Mouse (Mus musculus): ENCODE measurements around the gene Cpne5. TPM values are rescaled to one million over a fixed set of nuclear protein-coding genes. Genes with fewer than 3 reads are reported as not detected.

Cpne5 gene
- polyA plus RNA-seq, 1 experiment from 2014 or later, result not detected

DNA sequence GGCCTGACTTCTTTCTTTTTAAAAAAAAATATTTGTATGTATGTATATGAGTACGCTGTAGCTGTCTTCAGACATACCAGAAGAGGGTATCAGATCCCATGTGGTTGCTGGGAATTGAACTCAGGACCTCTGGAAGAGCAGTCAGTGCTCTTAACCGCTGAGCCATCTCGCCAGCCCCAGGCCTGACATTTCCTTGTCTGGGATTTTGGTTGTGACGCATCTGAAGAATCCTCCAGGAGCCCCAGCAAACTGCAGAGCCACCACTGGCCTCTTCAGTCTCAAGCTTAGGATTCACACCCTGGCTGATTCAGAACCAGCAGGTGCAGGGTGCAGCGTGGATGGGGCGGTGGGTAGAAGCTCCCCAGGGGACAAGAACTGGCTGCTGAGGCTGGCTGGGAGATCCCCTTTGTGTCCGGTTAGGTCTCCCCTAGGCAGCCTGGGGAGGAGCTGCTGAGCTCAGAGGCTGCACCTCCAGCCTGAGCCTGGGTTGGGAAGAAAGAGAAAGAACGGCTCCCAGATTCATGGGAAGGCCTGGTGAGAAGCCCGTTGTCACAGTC is 59.4 kb downstream of the Cpne5 start:
- Histone ChIP-seq H3K36me3 (ENCODE audit: inconsistent target) (no peaks in the 10 kb centered on the region), H3K27ac (no peak overlapping the region), H3K79me2 (ENCODE audit: inconsistent target) (no peaks in the 10 kb centered on the region), H3K4me3 (ENCODE audit: inconsistent target) (no peak overlapping the region)
- WGBS (ENCODE audit: missing documents), result 88% methylated on average over 9 of the region's 9 CpGs

DNA sequence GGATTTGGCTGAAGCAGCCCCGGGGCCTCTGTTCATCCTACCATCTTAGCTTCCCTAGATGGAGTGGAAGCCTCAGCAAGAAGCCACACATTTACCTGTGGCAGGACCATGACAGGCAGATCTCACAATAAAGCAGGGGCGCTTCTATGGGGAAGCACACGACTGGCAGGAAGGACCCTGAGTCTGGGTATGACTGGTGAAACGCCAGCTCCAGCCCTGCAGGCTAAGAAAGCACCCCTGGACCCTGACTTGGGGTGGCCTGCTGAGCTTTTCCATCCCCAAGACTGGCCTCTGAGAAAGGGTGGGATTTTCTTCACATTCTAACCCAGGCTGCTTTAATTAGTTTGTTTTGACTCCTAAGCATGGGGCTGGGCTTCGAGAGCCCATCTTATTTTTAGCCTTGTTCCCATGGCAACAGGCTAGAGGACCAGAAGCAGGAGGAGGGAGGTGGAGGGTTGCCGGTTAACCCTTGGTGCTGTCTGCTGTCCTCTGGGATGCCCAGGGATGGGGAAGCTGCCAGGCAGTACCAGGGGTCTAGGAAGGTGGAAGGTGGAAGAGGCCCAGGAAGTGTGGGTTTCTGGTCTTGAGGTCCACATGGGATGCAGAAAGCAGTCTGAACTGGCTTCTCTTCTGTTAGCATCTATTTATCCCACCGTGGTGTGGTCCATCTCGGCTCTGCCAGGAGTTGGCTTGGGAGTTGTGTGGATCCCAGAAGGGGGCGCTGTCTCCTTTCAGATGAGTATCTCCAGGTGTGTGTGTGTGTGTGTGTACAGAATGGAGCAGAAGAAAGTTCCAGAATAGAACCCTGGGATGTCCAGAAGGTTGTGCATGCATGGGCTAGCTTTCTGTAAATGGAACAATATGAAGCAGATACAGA is 61.3 kb downstream of the Cpne5 start:
- H3K4me3 ChIP-seq (ENCODE audit: inconsistent target), result no peak overlapping the region
- no peak overlapping the region for H3K27ac ChIP-seq
- 30% methylated on average over 9 of the region's 9 CpGs for WGBS (ENCODE audit: missing documents)
- H3K79me2 ChIP-seq (ENCODE audit: inconsistent target), result no peaks in the 10 kb centered on the region
- no peaks in the 10 kb centered on the region for H3K36me3 ChIP-seq (ENCODE audit: inconsistent target)

DNA sequence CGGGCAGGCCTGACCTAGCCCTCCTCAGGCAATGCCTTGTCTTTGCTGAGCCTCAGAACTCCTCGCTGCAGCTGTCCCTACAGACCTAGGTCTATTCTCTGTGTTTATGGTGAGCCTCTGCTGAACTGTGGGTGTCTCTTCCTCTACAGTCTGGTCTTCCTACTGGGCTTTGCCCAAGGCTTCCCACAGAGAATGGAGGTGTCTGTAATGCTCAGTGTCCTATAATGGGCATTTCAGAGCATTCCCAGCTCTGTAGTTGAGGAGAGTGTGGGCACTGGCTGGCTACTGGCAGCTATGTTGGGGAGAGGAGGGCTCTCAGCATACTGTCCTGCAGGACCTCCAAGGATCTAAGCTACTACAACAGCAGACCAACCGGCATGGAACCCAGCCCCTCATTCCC is 62.3 kb downstream of the Cpne5 start:
- H3K27ac ChIP-seq, result no peak overlapping the region
- 55% methylated on average over 3 of the region's 3 CpGs for WGBS (ENCODE audit: missing documents)
- H3K36me3 ChIP-seq (ENCODE audit: inconsistent target), result no peaks in the 10 kb centered on the region
- no peaks in the 10 kb centered on the region for H3K79me2 ChIP-seq (ENCODE audit: inconsistent target)
- no peak overlapping the region for H3K4me3 ChIP-seq (ENCODE audit: inconsistent target)

DNA sequence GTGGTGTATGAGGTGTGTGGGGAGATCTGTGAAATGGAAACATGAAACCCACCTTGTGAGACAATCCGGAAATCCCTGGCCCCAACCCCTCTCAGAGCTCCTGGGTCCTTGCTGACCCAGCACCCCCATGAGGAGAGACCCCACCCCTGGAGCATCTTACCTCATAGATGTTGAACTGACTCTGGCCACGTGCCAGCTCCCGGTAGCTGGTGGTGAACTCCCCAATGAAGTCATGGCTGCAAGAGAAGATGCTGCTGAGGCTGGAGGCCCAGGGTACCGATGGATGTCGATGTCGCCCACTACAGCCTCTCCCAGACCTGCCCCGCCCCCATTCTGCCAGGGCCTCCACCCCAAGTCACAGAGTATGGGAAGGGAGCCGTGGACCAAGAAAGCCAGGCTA is 64.8 kb downstream of the Cpne5 start:
- H3K27ac ChIP-seq, result no peak overlapping the region
- H3K79me2 ChIP-seq (ENCODE audit: inconsistent target), result no peaks in the 10 kb centered on the region
- no peak overlapping the region for H3K4me3 ChIP-seq (ENCODE audit: inconsistent target)
- no peaks in the 10 kb centered on the region for H3K36me3 ChIP-seq (ENCODE audit: inconsistent target)
- WGBS (ENCODE audit: missing documents), result 85% methylated on average over 8 of the region's 8 CpGs

DNA sequence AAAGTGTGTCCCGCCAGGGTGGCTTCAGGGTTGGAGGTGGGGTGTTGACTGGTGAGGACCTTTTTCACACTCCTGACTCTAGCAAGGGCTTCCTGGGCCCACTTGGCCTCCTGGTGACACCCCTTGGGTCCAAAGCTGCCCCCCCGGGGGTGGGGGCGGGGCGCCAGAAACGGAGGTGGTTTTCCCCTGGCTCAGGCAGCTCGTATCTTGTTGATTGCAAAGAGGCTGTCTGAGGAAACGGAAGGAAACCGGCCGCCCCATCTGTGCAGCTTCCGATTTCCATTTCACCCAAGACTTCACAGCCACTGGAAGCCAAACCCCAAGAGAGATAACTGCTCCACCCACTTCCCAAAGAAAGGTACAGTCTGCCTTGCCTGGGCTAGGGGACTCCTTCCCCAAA is 65.9 kb downstream of the Cpne5 start:
- Histone ChIP-seq H3K4me3 (ENCODE audit: inconsistent target) (no peak overlapping the region), H3K27ac (no peak overlapping the region), H3K79me2 (ENCODE audit: inconsistent target) (no peaks in the 10 kb centered on the region), H3K36me3 (ENCODE audit: inconsistent target) (no peaks in the 10 kb centered on the region)
- WGBS (ENCODE audit: missing documents), result 7% methylated on average over 10 of the region's 10 CpGs

DNA sequence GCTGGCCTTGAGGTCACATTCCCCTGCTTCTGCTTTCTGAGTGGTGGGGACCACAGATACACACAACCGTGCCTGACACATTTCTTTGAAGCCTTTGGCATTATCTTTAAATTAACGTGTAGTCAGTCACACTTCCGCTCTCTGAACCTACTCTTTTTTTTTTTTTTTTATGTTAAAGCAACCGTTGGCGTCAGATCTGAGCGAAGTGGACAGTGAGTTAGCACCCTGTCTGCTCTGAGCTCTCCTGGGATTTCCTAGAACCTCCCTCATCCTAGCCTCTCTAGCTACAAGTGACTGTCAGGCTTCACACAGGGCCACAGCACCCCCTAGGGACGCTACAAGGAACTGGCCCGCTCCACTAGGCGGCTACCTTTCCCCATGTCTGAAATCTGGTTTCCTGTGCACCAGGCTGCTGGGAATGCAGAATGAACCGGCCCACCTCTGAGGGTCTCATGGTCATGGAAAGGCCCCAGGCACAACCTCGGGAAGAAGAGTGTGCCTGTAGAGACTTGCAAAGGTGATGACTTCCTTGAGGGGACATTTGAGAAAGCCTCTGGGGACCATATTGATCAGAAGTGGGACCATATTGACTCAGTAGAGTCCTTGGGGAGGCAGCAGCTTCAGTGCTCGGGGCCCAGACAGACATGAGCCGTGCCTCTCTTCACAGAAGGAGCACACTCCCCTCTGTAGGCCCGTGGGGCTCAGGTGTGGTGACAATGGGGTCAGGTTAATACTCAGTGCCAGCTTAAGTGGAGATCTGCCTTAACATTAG is 66.8 kb downstream of the Cpne5 start:
- Histone ChIP-seq H3K36me3 (ENCODE audit: inconsistent target) (no peaks in the 10 kb centered on the region), H3K27ac (no peak overlapping the region), H3K4me3 (ENCODE audit: inconsistent target) (no peak overlapping the region), H3K79me2 (ENCODE audit: inconsistent target) (no peaks in the 10 kb centered on the region)
- 11% methylated on average over 14 of the region's 14 CpGs for WGBS (ENCODE audit: missing documents)

DNA sequence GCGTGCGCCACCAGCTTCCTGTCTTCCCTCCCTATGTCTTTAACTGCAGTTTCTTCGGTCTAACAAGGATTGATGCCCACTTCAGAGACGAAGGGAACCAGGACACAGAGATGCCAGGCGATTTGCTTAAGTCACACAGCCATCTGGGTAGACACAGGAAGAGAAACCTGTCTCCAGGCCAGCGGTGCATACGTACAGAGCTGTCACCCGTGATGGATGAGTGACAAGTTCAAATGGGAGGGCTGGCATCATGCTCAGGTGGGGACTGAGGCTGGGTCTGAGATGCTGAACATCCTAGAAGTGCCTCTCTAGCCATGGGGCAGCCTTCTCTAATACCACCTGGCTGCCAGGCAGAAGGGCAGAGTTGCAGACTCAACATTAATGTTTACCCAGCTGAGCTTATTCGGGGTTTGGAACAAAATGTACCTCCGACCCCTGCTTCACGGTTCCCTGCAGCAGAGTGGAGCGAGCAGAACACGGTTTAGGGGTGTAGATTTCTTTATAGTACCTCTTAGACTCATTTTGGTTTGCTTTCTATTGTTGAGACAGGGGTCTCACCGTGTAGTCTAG is 67.5 kb downstream of the Cpne5 start:
- Histone ChIP-seq H3K27ac (no peak overlapping the region), H3K79me2 (ENCODE audit: inconsistent target) (no peaks in the 10 kb centered on the region), H3K36me3 (ENCODE audit: inconsistent target) (no peaks in the 10 kb centered on the region), H3K4me3 (ENCODE audit: inconsistent target) (no peak overlapping the region)
- 66% methylated on average over 14 of the region's 14 CpGs for WGBS (ENCODE audit: missing documents)

DNA sequence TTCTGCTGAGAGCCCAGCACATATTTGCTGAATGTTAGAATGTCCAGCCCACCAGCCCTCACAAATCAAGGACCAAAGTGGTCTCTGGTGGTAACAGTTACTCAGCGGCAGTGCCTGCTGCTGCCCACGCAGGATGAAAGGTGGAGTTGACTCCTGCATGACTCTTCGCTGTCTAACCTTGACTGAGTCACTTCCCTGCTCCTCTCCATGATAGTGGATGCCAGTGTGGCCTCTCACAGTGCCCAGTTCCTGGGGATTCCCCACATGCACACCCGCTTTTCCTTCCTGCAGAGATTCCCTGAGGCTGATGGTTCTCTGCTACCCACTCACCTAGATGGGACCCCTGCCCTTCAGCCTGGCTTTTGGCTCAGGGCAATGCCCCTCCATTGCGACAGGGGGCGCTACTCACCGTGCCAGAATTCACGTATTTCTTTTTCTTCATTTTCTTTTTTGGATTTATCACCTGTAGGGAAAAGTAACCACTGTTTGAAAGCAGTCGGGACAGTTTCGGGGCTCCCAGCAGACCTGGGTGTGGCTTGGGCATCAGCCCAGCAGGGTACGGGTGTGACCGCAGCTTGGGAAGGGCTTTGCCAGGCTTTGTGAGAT is 68.9 kb downstream of the Cpne5 start:
- Histone ChIP-seq H3K27ac (no peak overlapping the region), H3K4me3 (ENCODE audit: inconsistent target) (no peak overlapping the region), H3K36me3 (ENCODE audit: inconsistent target) (no peaks in the 10 kb centered on the region), H3K79me2 (ENCODE audit: inconsistent target) (no peaks in the 10 kb centered on the region)
- 89% methylated on average over 10 of the region's 12 CpGs for WGBS (ENCODE audit: missing documents)

DNA sequence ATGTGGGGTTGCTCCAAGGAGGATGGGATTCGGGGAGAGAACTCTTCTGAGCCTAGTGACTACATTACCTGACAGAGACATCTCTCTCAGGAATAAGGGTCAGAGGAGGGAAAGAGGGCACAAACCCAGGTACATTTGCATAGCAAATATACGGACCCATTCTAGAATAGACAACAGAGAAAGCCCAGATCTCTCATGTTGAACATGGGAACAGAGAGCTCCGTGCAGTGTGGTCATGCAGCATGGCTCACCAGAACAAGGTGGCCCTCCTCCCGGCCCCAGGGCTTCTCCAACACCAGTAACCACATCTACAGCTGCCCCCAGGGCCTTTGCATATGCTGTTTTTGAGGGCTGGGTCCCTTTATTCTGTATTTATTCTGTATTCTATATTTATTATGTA is 69.5 kb downstream of the Cpne5 start:
- Histone ChIP-seq H3K79me2 (ENCODE audit: inconsistent target) (no peaks in the 10 kb centered on the region), H3K36me3 (ENCODE audit: inconsistent target) (no peaks in the 10 kb centered on the region), H3K27ac (no peak overlapping the region), H3K4me3 (ENCODE audit: inconsistent target) (no peak overlapping the region)
- WGBS (ENCODE audit: missing documents), result 92% methylated on average over 4 of the region's 4 CpGs

DNA sequence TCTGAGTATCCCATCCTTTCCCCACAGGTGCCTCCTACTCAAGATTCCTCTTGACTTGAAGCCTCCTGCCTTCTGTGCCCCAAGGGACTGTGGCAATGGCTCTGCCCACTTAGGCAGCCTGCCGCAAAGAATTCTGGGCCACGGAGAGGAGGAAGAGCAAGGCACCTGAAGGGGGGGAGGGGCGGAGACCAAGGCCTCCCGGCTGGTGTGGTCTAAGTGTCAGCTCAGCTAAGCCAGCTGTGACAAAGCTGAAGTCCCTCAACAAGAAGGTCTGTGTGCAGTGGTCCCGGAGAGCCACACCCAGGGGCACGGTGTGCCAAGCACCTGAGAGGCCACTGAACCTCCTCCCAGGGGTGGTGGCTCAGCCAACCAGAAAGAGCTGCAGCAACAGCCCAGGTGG is 70.6 kb downstream of the Cpne5 start:
- WGBS (ENCODE audit: missing documents), result 59% methylated on average over 6 of the region's 6 CpGs

DNA sequence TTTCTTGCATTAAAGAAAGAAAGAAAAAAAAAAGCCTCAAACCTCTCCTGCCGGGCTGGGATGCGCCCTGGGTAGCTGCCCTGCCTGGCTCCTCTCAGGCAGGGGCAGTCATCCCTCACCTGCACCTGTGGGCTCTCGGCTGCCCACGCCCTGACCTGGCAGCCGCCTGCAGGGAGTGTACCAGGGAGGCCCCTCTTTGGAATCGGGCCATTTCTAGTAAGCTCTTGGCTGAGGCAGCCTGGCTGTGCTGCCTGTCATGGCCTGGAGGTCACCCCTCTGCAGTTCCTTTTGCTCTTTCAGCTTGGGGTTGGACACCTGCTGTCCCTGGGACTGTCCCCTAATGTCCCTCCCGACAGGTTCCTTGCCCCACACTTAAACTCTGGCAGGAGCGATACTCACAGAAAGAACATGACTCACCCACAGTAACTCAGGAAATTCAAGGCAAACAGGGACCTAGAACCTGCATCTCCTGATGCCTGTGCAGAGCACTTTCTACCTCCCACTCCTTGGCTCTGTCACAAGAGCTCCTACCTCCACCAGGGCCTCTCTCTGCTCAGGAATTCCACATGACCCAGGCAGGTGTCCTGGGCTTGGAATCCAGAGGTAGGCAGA is 71.9 kb downstream of the Cpne5 start:
- Histone ChIP-seq H3K79me2 (ENCODE audit: inconsistent target) (no peaks in the 10 kb centered on the region), H3K4me3 (ENCODE audit: inconsistent target) (no peak overlapping the region), H3K36me3 (ENCODE audit: inconsistent target) (no peaks in the 10 kb centered on the region), H3K27ac (no peak overlapping the region)
- 80% methylated on average over 8 of the region's 8 CpGs for WGBS (ENCODE audit: missing documents)

More for the DNA sequence above, 70.6 kb downstream of the Cpne5 start:
- H3K36me3 ChIP-seq (ENCODE audit: inconsistent target), result no peaks in the 10 kb centered on the region
- H3K4me3 ChIP-seq (ENCODE audit: inconsistent target), result no peak overlapping the region
- no peaks in the 10 kb centered on the region for H3K79me2 ChIP-seq (ENCODE audit: inconsistent target)
- H3K27ac ChIP-seq, result no peak overlapping the region

DNA sequence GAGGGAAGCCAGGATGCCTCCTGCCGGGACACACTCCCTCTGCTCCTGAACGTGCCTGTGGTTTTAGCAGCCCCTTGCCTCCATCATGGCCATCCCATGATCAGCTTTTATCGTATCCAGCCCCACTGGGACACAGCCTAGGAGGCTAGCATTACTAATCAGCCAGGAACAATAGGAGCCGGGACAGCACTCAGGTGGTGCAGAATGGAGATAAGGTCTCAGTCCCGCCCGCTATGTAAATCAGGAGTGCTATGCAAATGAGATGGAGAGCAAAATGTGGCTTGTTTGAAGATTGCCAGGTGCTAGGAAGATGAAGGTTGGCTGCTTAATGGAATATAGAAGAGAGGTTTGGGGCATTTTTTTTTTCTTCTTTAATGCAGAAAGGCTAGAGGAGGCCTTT is 72.5 kb downstream of the Cpne5 start:
- H3K79me2 ChIP-seq (ENCODE audit: inconsistent target), result no peaks in the 10 kb centered on the region
- H3K27ac ChIP-seq, result no peak overlapping the region
- H3K36me3 ChIP-seq (ENCODE audit: inconsistent target), result no peaks in the 10 kb centered on the region
- WGBS (ENCODE audit: missing documents), result 81% methylated on average over 6 of the region's 6 CpGs
- H3K4me3 ChIP-seq (ENCODE audit: inconsistent target), result no peak overlapping the region

DNA sequence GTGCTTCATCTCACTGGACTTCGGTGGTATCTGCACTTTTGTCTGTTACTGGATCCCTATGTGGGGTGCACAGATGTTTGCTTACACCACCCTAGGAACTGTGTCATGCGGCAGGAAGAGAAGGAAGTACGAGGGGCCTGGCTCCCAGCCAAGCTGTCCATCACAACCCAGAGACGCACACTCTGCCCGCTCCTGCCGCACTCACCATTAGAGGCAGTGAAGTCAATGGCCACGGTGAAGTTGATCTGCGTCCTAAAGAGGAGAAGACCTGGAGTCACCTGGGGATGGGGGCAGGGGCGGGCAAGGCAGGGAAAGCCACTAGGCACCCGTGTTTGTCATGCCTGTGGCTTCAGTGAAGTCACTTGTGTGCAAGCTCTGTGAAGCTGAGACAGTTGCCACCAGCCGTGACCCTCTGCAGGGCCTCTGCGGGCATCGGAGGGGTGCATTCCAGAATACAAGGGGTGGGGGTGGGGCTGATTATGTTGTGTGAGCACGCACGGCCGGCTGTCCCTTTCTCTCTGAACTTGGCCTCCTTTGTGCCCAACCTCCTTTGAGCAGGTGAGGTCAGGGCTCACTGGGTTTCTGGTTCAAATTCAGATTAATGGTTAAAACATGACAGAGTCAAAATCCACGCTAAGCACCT is 73.4 kb downstream of the Cpne5 start:
- Histone ChIP-seq H3K4me3 (ENCODE audit: inconsistent target) (no peak overlapping the region), H3K36me3 (ENCODE audit: inconsistent target) (no peaks in the 10 kb centered on the region), H3K27ac (no peak overlapping the region), H3K79me2 (ENCODE audit: inconsistent target) (no peaks in the 10 kb centered on the region)
- 13% methylated on average over 17 of the region's 17 CpGs for WGBS (ENCODE audit: missing documents)

DNA sequence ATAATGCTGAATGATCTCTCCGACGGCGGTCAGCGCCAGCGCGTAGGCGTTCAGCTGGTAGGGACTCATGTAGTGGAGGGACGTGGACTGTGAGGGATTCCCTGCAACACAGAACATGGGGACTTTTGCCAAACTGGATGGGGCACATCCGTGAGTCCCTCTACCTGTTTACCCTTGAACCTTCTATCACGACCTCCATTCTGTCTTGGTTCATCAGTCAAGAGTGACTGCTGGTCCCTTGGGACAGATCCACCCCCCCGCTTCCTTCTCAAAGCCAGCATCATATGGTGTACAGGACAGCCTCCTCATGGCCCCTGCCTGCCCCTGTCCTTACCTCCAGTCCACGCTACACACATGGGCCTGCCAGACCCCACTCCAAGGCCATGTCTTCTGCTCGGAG is 75.6 kb downstream of the Cpne5 start:
- 91% methylated on average over 13 of the region's 13 CpGs for WGBS (ENCODE audit: missing documents)

More for the DNA sequence above, 75.6 kb downstream of the Cpne5 start:
- Histone ChIP-seq H3K27ac (no peak overlapping the region), H3K36me3 (ENCODE audit: inconsistent target) (no peaks in the 10 kb centered on the region), H3K79me2 (ENCODE audit: inconsistent target) (no peaks in the 10 kb centered on the region), H3K4me3 (ENCODE audit: inconsistent target) (no peak overlapping the region)
